Mouse (Mus musculus): ENCODE results near the gene Adcy7.

DNA sequence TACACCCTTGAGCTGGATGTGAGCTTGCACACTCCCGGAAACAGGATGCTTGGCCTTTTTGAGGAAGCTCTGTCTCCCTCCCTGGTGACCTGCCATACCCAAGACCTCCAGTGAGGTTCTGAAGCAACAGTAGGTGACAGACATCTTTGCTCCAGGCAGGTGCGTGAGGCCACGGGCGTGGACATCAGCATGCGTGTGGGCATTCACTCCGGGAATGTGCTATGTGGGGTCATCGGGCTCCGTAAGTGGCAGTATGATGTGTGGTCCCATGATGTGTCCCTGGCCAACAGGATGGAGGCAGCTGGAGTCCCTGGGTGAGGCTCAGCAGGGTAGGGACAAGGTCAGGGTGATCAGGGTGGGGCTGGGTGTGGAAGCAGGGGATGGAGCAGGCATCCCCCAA, 43.1 kb downstream of the Adcy7 start:
- no peak for TF ChIP-seq CTCF (IDR thresholded peaks at IDR 0.05; ENCODE audit: low read depth, low read length)
- TF ChIP-seq POLR2A (IDR thresholded peaks at IDR 0.05; ENCODE audit: extremely low read depth, insufficient read depth, low read length) = no peak
